Mouse (Mus musculus) megakaryocyte-erythroid progenitor cell, adult 5-6 weeks (primary cell): ENCODE measurements at regions not wholly inside any gene's neighbourhood (a gene's known extent, or its start where the extent isn't known, plus 50 kb on each side); places are given as distances from the start of the nearest gene placed in this dataset.

ENCODE experiments used
- ATAC-seq: replicated peaks from 2 replicates; pipeline ENCODE4 v1.8.0; 2016; ENCODE audit warnings: mild to moderate bottlenecking, inconsistent platforms; ENCODE audit not compliant: severe bottlenecking, poor library complexity, low FRiP score, low TSS enrichment

GRCm38 (mm10) chr1:184608938-184609337 lies 123.5 kb downstream of the Hlx start:
- no peak for ATAC-seq

DNA sequence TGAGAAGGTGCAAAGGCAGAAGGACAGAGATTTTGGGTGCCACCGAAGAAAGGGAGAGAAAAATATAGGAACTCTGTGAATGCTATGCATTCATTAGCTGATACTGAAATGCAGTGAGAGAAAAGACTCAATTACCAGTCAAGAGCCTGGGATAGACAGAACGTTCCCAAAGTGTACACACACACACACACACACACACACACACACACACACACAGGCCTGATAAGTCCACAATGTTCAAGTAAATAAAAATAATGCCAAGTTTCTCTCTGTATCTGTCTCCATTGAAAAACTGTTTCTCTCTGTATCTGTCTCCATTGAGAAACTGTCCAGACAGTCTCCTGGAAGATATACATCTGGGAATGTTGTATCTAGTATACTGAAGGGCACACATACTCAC lies 124.1 kb downstream of the Hlx start:
- no peak for ATAC-seq

GRCm38 (mm10) chr1:184606541-184606940 lies 125.9 kb downstream of the Hlx start:
- ATAC-seq: no peak

- no peak for ATAC-seq
These were observed 126.8 kb downstream of the Hlx start for GRCm38 (mm10) chr1:184605666-184606065.

- no peak for ATAC-seq
These were observed 129.3 kb downstream of the Hlx start for GRCm38 (mm10) chr1:184603136-184603535.

- ATAC-seq: no peak
These were observed 137.0 kb downstream of the Hlx start for GRCm38 (mm10) chr1:184595449-184595848.

DNA sequence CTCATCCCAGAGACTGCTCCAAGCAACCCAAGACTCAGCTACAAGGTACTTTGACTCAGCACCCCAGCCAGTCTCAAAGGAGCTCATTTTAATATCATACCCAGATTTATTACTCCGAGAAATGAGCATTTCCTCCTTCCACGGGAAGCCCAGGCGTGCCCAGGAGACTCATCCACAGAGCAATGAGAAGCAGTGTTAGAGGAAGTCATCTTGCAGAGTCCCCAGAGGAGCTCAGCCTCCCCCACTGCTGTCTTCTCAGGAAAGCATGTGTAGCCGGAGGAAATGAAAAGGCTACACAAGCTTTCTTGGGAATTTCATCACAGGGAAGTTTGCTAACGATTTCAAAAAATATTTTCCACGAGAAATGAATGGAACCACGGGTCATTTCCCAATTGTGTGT lies 141.8 kb downstream of the Hlx start:
- ATAC-seq: no peak

- ATAC-seq: no peak
These were observed 143.1 kb downstream of the Hlx start for GRCm38 (mm10) chr1:184589277-184589676.

GRCm38 (mm10) chr1:184584505-184584874 lies 147.9 kb downstream of the Hlx start:
- ATAC-seq: no peak

DNA sequence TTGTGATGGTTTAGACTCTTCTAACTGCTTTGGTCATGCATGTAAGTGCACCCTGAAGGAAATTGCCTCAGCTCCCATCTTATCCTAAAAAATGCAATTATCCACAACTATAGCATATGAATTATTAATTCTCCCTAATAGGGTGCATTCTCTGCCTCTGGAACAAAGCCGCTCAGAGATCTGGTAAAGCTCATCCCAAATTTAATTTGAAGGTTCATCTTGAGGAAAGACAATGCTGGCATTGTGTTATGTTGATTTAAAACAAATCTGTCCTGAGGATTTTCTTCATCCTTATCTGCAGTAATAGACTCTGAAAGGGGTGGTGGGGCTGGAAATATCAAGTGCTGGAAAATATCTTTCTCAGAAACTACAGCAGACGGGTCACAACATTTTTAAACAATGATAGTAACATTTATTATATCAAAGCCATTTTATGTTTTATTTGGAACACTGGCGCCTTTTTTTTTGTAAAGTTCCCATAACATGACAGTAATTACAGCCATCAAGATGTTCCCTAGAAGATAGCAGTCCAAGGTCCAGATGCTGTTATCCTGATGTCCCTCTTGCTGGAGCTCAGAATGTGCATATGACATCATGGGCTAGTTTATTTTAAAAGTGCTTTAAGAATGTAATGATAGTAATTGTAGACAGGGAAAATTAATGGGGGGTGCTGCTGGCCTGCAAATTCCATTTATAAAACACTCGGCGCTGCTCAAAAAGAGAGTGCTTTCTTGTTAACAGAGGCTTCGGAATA lies 148.5 kb downstream of the Hlx start:
- no peak for ATAC-seq

DNA sequence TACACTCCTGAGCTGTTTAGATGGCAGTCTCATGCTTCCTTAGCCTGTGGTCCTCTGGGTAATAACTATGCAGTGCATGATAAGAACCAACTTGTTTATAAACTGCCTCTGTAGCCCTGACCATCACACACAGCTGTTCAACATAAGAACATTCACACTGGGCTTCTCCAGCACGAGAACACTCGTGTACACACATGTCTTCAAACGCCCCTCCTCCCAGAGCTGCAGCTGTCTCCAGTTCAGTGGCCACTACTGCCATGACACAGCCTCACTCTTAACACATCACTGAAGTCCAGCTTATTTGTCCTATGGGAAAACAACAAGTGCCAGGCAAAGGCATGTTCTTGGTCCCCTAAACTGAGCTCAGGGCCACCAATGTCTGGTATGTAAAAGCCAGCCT lies 152.9 kb downstream of the Hlx start:
- no peak for ATAC-seq

DNA sequence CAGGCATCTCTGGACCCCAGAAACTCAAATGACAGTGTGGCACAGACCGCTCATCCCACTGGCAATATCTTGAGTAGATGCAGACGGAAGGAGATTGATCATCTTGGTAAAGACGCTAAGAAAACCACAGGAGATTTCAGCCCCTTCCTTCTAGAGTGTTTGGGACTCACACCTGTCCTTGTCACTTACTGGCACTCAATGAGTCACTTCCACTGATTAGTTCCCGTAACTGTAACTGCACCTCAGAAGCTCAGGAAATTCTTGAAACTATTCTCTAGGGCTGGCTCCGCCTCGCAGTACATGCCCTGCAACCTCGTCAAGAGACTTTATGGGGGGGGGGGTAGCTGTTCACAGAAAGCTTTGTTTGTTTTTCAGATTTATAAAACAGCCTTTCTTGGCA lies 155.9 kb downstream of the Hlx start:
- no peak for ATAC-seq

DNA sequence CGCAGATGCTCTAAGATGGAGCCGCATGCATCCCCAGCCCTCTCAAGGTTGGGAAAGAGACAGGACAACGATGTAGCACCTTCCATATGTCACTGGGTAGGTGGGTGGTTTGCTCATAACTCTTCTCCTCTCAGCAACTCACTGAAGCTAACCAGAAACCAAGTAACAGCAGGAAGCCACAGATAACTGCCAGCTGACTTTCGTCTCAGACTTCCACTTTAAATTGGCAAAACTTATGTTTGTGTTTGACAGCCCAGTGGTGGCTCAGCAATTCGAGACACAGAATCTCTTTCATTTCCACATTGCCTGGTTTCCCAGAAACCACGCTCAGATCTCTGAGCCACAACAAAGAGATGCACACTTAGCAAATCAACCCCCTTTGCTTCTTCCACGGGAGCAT lies 159.1 kb downstream of the Hlx start:
- ATAC-seq: no peak

DNA sequence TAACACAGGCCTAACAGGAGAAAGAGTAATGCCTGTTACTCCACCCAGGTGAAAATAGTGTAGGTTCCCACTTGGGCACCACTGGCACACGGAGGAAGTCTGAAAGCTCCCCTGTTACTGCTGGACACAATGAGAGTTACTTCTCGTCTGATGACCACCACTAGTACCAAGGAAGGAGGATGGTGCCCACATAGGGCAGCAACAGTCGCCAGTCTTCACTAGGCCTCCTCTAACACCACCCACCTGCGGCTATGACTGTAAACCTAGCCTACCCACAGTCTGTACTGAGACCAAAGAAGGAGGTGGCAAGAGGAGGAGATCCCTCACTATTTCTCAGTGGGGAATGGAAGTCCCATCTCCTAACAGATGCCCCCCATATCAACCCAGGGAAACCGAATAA lies 161.7 kb downstream of the Hlx start:
- no peak for ATAC-seq

DNA sequence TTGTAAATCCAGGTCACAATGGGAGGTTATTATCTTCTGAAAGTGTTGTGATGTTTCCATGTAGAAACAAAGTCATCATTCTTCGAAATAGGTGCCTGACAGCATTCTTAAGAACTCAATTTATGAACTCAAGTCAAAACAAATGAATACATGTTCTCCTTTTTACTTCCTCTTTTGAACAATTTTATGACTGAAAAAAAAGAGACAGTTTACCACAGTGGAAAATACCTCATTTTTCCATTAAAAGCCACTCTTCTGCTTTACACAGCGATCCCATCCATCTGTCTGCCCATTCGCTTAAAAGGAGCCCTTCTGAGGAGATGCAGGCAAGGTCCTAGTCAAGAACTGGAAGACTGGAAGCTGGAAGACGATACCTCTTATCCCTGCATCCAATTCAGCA lies 169.5 kb downstream of the Hlx start:
- ATAC-seq: no peak

DNA sequence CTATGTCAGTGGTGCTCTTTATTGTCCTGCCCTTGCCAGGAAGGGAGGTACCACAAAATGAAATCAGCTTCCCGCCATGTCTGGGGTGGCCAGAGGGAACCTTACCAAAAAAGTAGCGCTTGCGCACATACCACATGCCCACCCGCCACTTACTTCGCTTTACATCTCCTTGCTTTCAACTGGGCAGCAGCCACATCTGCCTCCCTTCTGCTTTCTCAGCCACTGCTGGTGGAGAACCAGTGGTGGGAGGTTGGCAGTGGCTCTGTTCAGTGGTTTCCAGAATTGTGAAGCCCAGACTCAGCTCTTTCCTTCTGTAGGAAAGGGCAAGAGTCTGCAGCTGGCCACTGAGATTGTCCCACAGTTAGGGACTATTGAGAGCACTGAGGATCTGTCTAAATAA lies 170.2 kb downstream of the Hlx start:
- no peak for ATAC-seq

GRCm38 (mm10) chr1:184559543-184559942 lies 172.9 kb downstream of the Hlx start:
- no peak for ATAC-seq

- no peak for ATAC-seq
These were observed 178.6 kb downstream of the Hlx start for GRCm38 (mm10) chr1:184553791-184554190.

DNA sequence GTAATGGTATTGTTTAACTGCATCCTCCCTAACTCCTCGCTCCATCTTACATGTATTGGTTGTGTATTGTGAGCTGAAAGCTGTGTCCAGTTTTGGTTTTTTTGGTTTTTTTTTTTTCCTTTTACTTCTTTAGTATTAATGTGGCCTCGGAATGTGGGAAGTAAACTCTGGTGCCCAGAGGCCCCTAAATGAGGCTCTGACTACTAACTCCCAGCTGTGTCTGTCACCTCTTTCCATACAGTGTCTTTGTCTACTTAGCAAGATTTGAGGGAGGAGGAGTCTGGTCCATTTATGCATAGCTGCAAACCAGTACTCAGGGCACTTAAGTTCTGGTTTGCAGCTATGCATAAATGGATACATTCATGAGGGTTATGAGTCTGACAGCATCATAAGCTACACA lies 181.9 kb downstream of the Hlx start:
- ATAC-seq: no peak

GRCm38 (mm10) chr1:184547650-184548235 lies 184.7 kb downstream of the Hlx start:
- ATAC-seq: no peak

DNA sequence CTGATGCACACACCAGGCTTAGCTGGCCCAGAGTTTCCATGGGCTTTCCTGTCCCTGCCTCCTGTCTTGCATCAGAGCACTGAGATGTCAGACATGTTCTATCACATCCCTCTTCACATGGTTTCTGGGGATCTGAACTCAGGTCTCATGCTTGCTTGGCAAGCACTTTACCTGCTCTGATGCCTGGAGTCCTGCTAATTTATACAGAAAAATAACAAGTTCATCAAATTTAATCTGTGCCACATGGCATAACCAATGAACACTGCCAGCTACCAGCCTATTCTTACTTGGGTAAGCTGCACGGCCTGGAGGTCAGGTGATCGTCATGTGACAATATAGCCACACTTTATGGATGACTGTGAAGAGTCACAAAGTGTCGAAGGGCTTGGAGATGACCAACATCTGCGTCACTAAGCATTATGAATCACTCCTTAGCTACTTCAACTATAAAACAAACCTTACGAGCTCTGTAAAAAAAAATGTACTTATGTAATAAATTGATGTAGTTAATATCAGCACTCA lies 186.2 kb downstream of the Hlx start:
- no peak for ATAC-seq
